Mouse (Mus musculus) cortical plate, adult 2 months (tissue): ENCODE data around the gene Abca13.

Source experiments
- CTCF ChIP-seq: fragments of 200-500 bp; IDR thresholded peaks from 2 replicates; pipeline ENCODE4 v1.5.1; 2011; ENCODE audit warnings: mild to moderate bottlenecking, control low read depth, low read length; ENCODE audit not compliant: insufficient read depth; ENCODE audit errors: extremely low read depth
- POLR2A ChIP-seq: fragments of 200-500 bp; IDR thresholded peaks from 2 replicates; pipeline ENCODE4 v1.6.1; 2011; ENCODE audit warnings: mild to moderate bottlenecking, low read length, control low read depth; ENCODE audit not compliant: insufficient read depth; ENCODE audit errors: extremely low read depth

DNA sequence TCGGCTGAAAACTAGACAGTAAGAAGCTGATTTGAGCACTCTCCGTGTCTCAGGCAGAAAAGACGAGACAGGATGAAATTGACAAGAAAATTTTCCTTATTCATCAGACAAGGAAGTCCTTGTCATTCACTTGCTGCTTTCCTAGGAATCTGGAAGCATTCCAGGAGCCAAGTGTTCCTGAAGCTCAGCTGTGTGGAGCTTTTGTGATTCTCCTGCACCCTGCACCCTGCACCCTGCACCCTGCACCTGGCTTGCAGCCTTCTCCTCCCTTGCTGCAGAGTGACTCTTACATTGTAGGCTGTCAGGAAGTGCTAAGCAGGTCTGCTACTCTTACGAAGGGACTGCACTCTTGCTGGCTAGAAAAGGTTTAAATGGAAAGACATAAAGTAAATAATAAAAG, 249.4 kb downstream of the Abca13 start:
- TF ChIP-seq CTCF (no peak), POLR2A (no peak)
